Mouse (Mus musculus): ENCODE measurements at regions not wholly inside any gene's neighbourhood (a gene's known extent, or its start where the extent isn't known, plus 50 kb on each side); places are given as distances from the start of the nearest gene placed in this dataset.

DNA sequence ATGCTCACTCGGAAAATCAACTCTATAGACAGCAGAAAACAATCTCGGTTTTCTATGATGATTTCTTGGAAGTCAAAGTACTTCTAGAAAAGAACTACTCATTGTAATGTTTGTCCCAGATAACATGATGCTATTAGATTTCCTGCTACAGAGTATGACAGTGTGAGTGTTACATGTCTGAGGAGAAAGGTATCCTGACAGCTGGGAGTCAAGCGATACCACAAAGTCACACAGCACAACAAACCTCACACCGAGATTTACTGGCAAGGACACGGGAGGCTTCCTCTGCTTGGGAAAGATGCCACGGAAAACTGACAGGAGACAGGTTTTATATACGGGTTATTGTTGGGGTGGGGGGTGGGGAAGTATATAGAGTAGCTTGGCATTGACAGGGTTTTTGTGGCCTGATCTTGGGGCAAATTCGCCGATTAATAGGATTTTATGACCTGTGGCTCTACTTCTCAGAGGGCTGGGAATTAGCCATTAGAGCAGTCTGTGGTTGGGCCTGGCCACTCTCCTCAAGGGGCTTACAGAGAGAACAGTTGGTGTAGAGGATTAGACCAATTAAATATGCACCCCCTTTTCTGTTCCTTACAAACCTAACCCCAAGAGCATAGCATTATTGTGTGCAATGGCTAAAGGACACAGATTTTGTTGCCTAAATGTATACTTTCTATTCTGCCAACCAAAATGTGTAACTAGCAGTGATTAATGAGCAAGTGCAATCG is 209.2 kb upstream of the Sfrp2 start:
- 61% methylated on average over 10 of the region's 10 CpGs for WGBS (ENCODE audit: insufficient replicate concordance)
- Histone ChIP-seq H3K27ac (no peak overlapping the region), H3K4me2 (no peak overlapping the region), H3K9ac (no peak overlapping the region), H3K36me3 (no peaks in the 10 kb centered on the region), H3K4me3 (replicated peaks) (no peak overlapping the region), H3K9me3 (replicated peaks) (no peaks in the 10 kb centered on the region), H3K4me1 (replicated peaks) (no peaks in the 10 kb centered on the region), H3K27me3 (no peaks in the 10 kb centered on the region)
- DNase-seq = no peak
- no peak for ATAC-seq (ENCODE audit: low read depth)

DNA sequence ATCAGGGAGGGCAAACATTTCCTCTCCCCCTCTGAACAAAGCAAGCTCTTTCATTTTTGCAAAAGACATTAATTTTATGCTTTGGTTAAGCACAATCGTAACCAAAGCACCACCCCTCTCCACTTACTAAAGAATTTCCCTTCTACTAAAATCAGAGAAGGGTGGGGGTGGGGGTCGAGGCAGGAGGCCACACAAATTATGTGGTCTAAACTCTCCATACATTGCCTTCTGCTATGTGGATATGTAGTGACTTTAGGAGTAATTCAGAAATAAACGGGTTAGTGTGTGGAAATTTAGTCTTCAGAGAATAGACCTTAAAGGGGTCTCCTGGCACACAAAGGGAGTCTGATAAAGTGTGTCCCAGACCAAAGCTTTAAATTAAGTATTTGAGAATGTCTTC is 204.1 kb upstream of the Sfrp2 start:
- H3K36me3 ChIP-seq = no peaks in the 10 kb centered on the region
- H3K27ac ChIP-seq = no peak overlapping the region
- H3K27me3 ChIP-seq = no peaks in the 10 kb centered on the region
- WGBS (ENCODE audit: insufficient replicate concordance) = 49% methylated on average over 3 of the region's 3 CpGs
- ATAC-seq (ENCODE audit: low read depth) (no peak), DNase-seq (no peak)
- no peak overlapping the region for H3K4me3 ChIP-seq (replicated peaks)
- no peaks in the 10 kb centered on the region for H3K4me1 ChIP-seq (replicated peaks)
- H3K9ac ChIP-seq = no peak overlapping the region
- H3K9me3 ChIP-seq (replicated peaks) = no peaks in the 10 kb centered on the region
- H3K4me2 ChIP-seq = no peak overlapping the region

DNA sequence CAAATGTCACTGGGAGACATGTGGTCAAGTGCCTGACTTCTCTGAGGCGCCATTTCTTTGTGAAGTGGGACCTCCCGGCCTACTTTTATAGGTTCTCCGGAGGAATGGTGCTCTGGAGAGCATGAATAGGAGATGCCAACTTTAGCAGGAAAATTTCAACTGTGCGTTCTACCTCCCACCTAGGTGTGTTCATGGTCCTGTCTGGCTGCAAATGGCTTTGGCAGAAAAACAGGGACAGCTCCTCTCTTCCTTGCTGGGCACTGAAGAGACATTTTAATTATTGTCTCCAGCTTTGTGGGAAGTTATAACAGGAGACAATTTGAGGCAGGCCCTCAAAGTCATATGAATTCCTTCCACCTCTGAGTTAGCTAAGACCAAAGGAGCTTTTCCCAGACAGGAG is 190.6 kb upstream of the Sfrp2 start:
- H3K4me2 ChIP-seq = no peak overlapping the region
- no peak overlapping the region for H3K27ac ChIP-seq
- H3K4me1 ChIP-seq (replicated peaks) = no peaks in the 10 kb centered on the region
- WGBS (ENCODE audit: insufficient replicate concordance) = 48% methylated on average over 4 of the region's 4 CpGs
- H3K36me3 ChIP-seq = no peaks in the 10 kb centered on the region
- DNase-seq = no peak
- H3K9ac ChIP-seq = no peak overlapping the region
- no peaks in the 10 kb centered on the region for H3K9me3 ChIP-seq (replicated peaks)
- H3K27me3 ChIP-seq = no peaks in the 10 kb centered on the region
- ATAC-seq (ENCODE audit: low read depth) = no peak
- no peak overlapping the region for H3K4me3 ChIP-seq (replicated peaks)

GRCm38 (mm10) chr3:83576155-83576554 is 190.0 kb upstream of the Sfrp2 start:
- H3K36me3 ChIP-seq = no peaks in the 10 kb centered on the region
- DNase-seq (no peak), ATAC-seq (ENCODE audit: low read depth) (no peak)
- H3K27ac ChIP-seq = no peak overlapping the region
- H3K9me3 ChIP-seq (replicated peaks) = no peaks in the 10 kb centered on the region
- H3K4me2 ChIP-seq = no peak overlapping the region
- no peaks in the 10 kb centered on the region for H3K27me3 ChIP-seq
- no peaks in the 10 kb centered on the region for H3K4me1 ChIP-seq (replicated peaks)
- no peak overlapping the region for H3K9ac ChIP-seq
- 50% methylated on average over 2 of the region's 2 CpGs for WGBS (ENCODE audit: insufficient replicate concordance)
- no peak overlapping the region for H3K4me3 ChIP-seq (replicated peaks)

GRCm38 (mm10) chr3:83580766-83581165 is 185.4 kb upstream of the Sfrp2 start:
- Histone ChIP-seq H3K27me3 (no peaks in the 10 kb centered on the region), H3K9ac (no peak overlapping the region), H3K36me3 (no peaks in the 10 kb centered on the region), H3K9me3 (replicated peaks) (no peaks in the 10 kb centered on the region), H3K4me2 (no peak overlapping the region), H3K4me1 (replicated peaks) (no peaks in the 10 kb centered on the region), H3K27ac (no peak overlapping the region), H3K4me3 (replicated peaks) (no peak overlapping the region)
- WGBS (ENCODE audit: insufficient replicate concordance) = 62% methylated on average over 4 of the region's 4 CpGs
- no peak for DNase-seq
- no peak for ATAC-seq (ENCODE audit: low read depth)

DNA sequence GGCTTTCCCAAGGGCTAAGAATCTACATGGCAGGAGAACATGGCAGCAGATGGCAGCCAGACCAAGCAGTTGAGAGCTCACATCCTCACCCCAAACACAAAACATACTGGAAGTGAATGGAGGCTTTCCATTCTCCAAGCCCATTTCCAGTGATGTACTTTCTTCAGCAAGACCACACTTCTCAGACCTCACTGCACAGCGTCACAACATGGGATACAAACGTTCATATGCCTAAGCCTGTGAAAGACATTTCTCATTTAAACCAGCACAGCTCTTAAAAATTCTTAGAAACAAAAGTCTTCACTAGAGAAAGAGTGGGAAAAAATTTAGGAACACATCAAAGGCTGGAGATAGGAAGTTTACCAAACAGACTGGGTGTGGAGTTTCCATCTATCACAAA is 183.9 kb upstream of the Sfrp2 start:
- no peak overlapping the region for H3K4me3 ChIP-seq (replicated peaks)
- H3K27me3 ChIP-seq = no peaks in the 10 kb centered on the region
- H3K4me1 ChIP-seq (replicated peaks) = no peaks in the 10 kb centered on the region
- DNase-seq (no peak), ATAC-seq (ENCODE audit: low read depth) (no peak)
- no peaks in the 10 kb centered on the region for H3K36me3 ChIP-seq
- H3K9ac ChIP-seq = no peak overlapping the region
- no peak overlapping the region for H3K27ac ChIP-seq
- H3K9me3 ChIP-seq (replicated peaks) = no peaks in the 10 kb centered on the region
- 61% methylated on average over 2 of the region's 2 CpGs for WGBS (ENCODE audit: insufficient replicate concordance)
- H3K4me2 ChIP-seq = no peak overlapping the region

DNA sequence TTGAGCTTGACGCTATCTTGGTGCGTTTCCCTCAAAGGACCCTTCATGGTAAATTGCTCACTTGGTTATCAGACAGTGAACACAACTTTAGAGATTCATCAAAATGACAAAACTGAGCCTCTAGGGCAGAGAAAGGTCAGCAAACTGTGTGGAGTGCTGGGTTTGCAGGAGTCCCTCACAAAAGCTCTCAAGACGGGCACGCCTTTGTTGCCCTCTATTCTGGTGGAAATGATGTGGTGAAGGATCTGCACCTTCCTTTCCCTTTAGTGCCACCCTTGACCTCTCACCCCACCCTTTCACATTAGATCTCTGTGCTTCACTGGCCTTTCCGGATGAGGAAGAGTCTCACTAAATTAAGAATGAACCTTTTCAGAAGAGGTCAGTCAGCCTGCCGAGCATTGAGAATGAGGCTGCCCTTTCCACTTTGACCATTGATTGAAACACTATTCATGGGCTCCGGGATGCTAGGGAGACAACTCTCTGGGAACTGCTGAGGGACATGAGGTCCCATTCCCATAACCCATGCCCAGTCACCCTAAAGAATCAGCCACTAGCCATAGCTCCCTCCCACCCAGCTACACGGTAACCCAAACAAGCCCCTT is 182.9 kb upstream of the Sfrp2 start:
- no peak for DNase-seq
- H3K9ac ChIP-seq = no peak overlapping the region
- H3K4me1 ChIP-seq (replicated peaks) = no peaks in the 10 kb centered on the region
- H3K4me3 ChIP-seq (replicated peaks) = no peak overlapping the region
- ATAC-seq (ENCODE audit: low read depth) = no peak
- no peaks in the 10 kb centered on the region for H3K9me3 ChIP-seq (replicated peaks)
- H3K36me3 ChIP-seq = no peaks in the 10 kb centered on the region
- H3K4me2 ChIP-seq = no peak overlapping the region
- H3K27ac ChIP-seq = no peak overlapping the region
- 74% methylated on average over 8 of the region's 8 CpGs for WGBS (ENCODE audit: insufficient replicate concordance)
- H3K27me3 ChIP-seq = no peaks in the 10 kb centered on the region

GRCm38 (mm10) chr3:83586086-83586485 is 180.0 kb upstream of the Sfrp2 start:
- Histone ChIP-seq H3K27me3 (no peaks in the 10 kb centered on the region), H3K4me2 (no peak overlapping the region), H3K4me1 (replicated peaks) (no peaks in the 10 kb centered on the region), H3K27ac (no peak overlapping the region), H3K36me3 (no peaks in the 10 kb centered on the region), H3K4me3 (replicated peaks) (no peak overlapping the region), H3K9me3 (replicated peaks) (no peaks in the 10 kb centered on the region), H3K9ac (no peak overlapping the region)
- DNase-seq (no peak), ATAC-seq (ENCODE audit: low read depth) (no peak)
- WGBS (ENCODE audit: insufficient replicate concordance) = 55% methylated on average over 5 of the region's 5 CpGs

DNA sequence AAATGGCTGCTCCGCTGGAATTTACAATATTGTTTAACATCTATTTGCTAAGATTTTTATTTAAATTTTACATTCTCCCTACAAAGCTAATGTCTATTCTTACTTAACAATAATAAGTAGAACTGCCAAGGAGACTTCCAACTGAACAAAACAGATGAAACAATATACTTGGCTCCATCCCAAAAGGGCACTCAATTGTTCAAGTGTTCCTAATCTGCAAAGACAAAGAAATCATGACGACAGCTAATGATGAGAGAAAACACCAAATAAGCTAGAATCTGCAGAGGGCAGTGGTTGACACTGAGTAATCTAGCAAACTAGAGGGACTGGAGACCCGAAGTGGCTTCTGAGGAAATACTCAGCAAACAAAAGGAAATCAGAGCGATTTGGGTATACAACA is 179.6 kb upstream of the Sfrp2 start:
- no peak overlapping the region for H3K9ac ChIP-seq
- no peak overlapping the region for H3K4me2 ChIP-seq
- no peaks in the 10 kb centered on the region for H3K4me1 ChIP-seq (replicated peaks)
- ATAC-seq (ENCODE audit: low read depth) (no peak), DNase-seq (no peak)
- no peaks in the 10 kb centered on the region for H3K27me3 ChIP-seq
- H3K9me3 ChIP-seq (replicated peaks) = no peaks in the 10 kb centered on the region
- H3K36me3 ChIP-seq = no peaks in the 10 kb centered on the region
- no peak overlapping the region for H3K27ac ChIP-seq
- no peak overlapping the region for H3K4me3 ChIP-seq (replicated peaks)
- 61% methylated on average over 4 of the region's 4 CpGs for WGBS (ENCODE audit: insufficient replicate concordance)

GRCm38 (mm10) chr3:83589127-83589526 is 177.0 kb upstream of the Sfrp2 start:
- 35% methylated on average over 8 of the region's 8 CpGs for WGBS (ENCODE audit: insufficient replicate concordance)
- no peak overlapping the region for H3K9ac ChIP-seq
- ATAC-seq (ENCODE audit: low read depth) = no peak

DNA sequence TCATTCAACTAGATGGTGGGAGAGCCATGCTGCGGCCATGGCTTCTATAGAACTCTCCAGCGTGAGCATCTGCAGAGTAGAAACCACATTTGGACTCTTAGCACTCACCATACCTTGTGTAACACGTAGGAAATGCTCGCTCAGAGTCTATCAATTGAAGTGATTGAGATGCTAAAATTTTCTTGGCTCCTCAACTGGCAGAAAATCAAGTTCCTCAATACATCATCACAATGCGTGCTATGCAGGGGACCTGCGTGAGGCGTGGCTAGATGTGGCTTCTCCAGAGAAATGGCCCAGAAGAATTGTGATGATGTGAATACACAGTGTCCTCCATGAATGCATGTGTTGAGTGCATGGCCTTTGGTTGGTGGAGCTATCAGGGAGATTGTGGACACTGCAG is 174.9 kb upstream of the Sfrp2 start:
- Histone ChIP-seq H3K36me3 (no peaks in the 10 kb centered on the region), H3K27ac (no peak overlapping the region), H3K4me3 (replicated peaks) (no peak overlapping the region), H3K9me3 (replicated peaks) (no peaks in the 10 kb centered on the region), H3K4me1 (replicated peaks) (no peaks in the 10 kb centered on the region), H3K4me2 (no peak overlapping the region), H3K9ac (no peak overlapping the region), H3K27me3 (no peaks in the 10 kb centered on the region)
- DNase-seq = no peak
- no peak for ATAC-seq (ENCODE audit: low read depth)
- WGBS (ENCODE audit: insufficient replicate concordance) = 71% methylated on average over 7 of the region's 7 CpGs

More at GRCm38 (mm10) chr3:83589127-83589526, 177.0 kb upstream of the Sfrp2 start:
- Histone ChIP-seq H3K36me3 (no peaks in the 10 kb centered on the region), H3K27me3 (no peaks in the 10 kb centered on the region), H3K4me1 (replicated peaks) (no peaks in the 10 kb centered on the region), H3K4me2 (no peak overlapping the region), H3K9me3 (replicated peaks) (no peaks in the 10 kb centered on the region), H3K27ac (no peak overlapping the region), H3K4me3 (replicated peaks) (no peak overlapping the region)
- DNase-seq = no peak

DNA sequence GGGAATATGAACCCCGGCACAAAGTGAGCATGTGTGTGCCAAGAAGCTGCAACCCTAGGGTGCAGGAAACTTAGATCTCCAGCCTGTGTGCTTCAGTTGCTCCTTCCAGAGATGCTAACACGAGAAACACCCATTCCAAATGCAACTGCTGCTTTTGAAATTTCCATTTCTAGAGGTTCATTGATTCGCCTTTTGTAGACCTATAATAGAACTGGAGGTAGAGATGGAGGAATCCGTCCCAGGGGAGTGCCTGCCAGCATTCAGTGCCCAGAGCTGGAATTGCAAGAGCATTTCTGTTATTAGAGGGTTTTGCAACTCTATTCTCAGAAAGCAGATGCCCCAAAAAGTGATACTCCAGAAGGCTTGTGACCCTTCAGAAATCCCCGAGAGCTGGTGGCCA is 172.8 kb upstream of the Sfrp2 start:
- no peaks in the 10 kb centered on the region for H3K27me3 ChIP-seq
- no peaks in the 10 kb centered on the region for H3K36me3 ChIP-seq
- WGBS (ENCODE audit: insufficient replicate concordance) = 53% methylated on average over 5 of the region's 5 CpGs
- ATAC-seq (ENCODE audit: low read depth) (no peak), DNase-seq (no peak)
- no peaks in the 10 kb centered on the region for H3K4me1 ChIP-seq (replicated peaks)
- H3K27ac ChIP-seq = no peak overlapping the region
- no peak overlapping the region for H3K4me3 ChIP-seq (replicated peaks)
- H3K9me3 ChIP-seq (replicated peaks) = no peaks in the 10 kb centered on the region
- no peak overlapping the region for H3K4me2 ChIP-seq
- no peak overlapping the region for H3K9ac ChIP-seq

All from liver, embryonic 13.5 days (tissue).